Comparison of ENCODE assay signal across 23 mouse cellular contexts in genomic region chr14:30610304-30610703, GRCm38 (mm10). TPM values are rescaled to one million over a fixed set of nuclear protein-coding genes. Genes with fewer than 3 reads are reported as not detected.
DNase-seq lines count a peak whose midpoint lies in the region; ATAC-seq and TF ChIP-seq lines count a peak whose summit lies in the region.
"Had no signal": no experiment of that assay in that cellular context is flagged by ENCODE, and none has a peak within 500 bp of the region (broad histone marks: within the 10 kb centered on the region; RNA-seq: fewer than 3 reads in every experiment).

No protein-coding gene starts in this region.

- H3K4me2 ChIP-seq in heart, embryonic 12.5 days, result no peak overlapping the region
- H3K4me2 ChIP-seq: embryonic facial prominence, embryonic 12.5 days; forebrain, embryonic 13.5 days; heart, embryonic 11.5 days; hindbrain, embryonic 14.5 days had no signal

- ATAC-seq in heart, embryonic 12.5 days (ENCODE audit: insufficient number of reproducible peaks, low FRiP score), result no peak
- ATAC-seq: activated CD4-positive, CD25-positive, alpha-beta regulatory T cell, adult 4 months; forebrain, embryonic 13.5 days; Patski had no signal

- H3K9me3 ChIP-seq in heart, embryonic 12.5 days (replicated peaks), result no peaks in the 10 kb centered on the region
- H3K9me3 ChIP-seq: embryonic facial prominence, embryonic 12.5 days; forebrain, embryonic 13.5 days; hindbrain, embryonic 10.5 days had no signal

- DNase-seq in lung, adult 18-20 months, result peak; percentile 57 to 74
- no peak for DNase-seq in lung, postnatal 4 days
- DNase-seq in spleen, adult 2 months (ENCODE audit: low read depth in 1 of 2, low spot score in 2 of 2), result no peak
- DNase-seq in spleen, postnatal 36 days (ENCODE audit: low spot score in 2 of 2), result no peak
- peak; percentile 71 for DNase-seq in lung, postnatal 25 days (ENCODE audit: low spot score)
- no peak for DNase-seq in natural killer cell, adult 2 months (ENCODE audit: low spot score in 2 of 2)
- DNase-seq: adrenal gland, adult 2 months; adrenal gland, postnatal 25 days; cerebellum, adult 11 months; cerebellum, adult 8-10 months; cerebellum, postnatal 14 days; embryo, embryonic 11 days; gastrocnemius, postnatal 10 days had no signal

- H3K27ac ChIP-seq in spleen, adult 2 months (ENCODE audit: insufficient read depth, low read length), result peak overlapping the region; percentile 39; the same call in 1 of the 2 replicates
- H3K27ac ChIP-seq in heart, embryonic 12.5 days (ENCODE audit: poor library complexity, severe bottlenecking), result no peak overlapping the region
- H3K27ac ChIP-seq: embryonic facial prominence, embryonic 12.5 days; forebrain, embryonic 13.5 days; heart, adult 2 months; hindbrain, embryonic 14.5 days had no signal

- H3K9ac ChIP-seq in heart, embryonic 12.5 days, result no peak overlapping the region
- H3K9ac ChIP-seq: embryonic facial prominence, embryonic 12.5 days; forebrain, embryonic 13.5 days; hindbrain, embryonic 14.5 days had no signal

- H3K36me3 ChIP-seq in spleen, adult 2 months (ENCODE audit: control insufficient read depth, insufficient read depth, low read length), result peaks cover 9% of the 10 kb centered on the region
- H3K36me3 ChIP-seq in heart, embryonic 12.5 days, result peaks cover 19% of the 10 kb centered on the region

- TF ChIP-seq CTCF in spleen, adult 2 months (IDR thresholded peaks at IDR 0.05; ENCODE audit: extremely low read depth, insufficient read depth, insufficient read length, insufficient replicate concordance), result no peak

- no peaks in the 10 kb centered on the region for H3K27me3 ChIP-seq in spleen, adult 2 months (ENCODE audit: control insufficient read depth, insufficient read depth, low read length)
- H3K27me3 ChIP-seq in heart, embryonic 12.5 days (replicated peaks), result no peaks in the 10 kb centered on the region
- H3K27me3 ChIP-seq: CH12.LX; embryonic facial prominence, embryonic 12.5 days; forebrain, embryonic 13.5 days; Patski had no signal

- TF ChIP-seq POLR2A in spleen, adult 2 months (IDR thresholded peaks at IDR 0.05; ENCODE audit: low read depth, low read length), result no peak

- 90% methylated on average over 2 of the region's 2 CpGs for WGBS in spleen, adult 2 months
- WGBS in heart, embryonic 12.5 days, result 75% methylated on average over 2 of the region's 2 CpGs

- peaks cover 66% of the 10 kb centered on the region for H3K4me1 ChIP-seq in spleen, adult 2 months (ENCODE audit: control insufficient read depth, insufficient read depth, insufficient read length)
- H3K4me1 ChIP-seq in heart, embryonic 12.5 days (replicated peaks), result peaks cover 27% of the 10 kb centered on the region
- H3K4me1 ChIP-seq: embryonic facial prominence, embryonic 12.5 days; forebrain, embryonic 13.5 days had no signal

- H3K4me3 ChIP-seq in spleen, adult 2 months (ENCODE audit: extremely low read depth, insufficient read depth, insufficient read length), result no peak overlapping the region
- no peak overlapping the region for H3K4me3 ChIP-seq in heart, embryonic 12.5 days
- H3K4me3 ChIP-seq: embryonic facial prominence, embryonic 12.5 days; forebrain, embryonic 13.5 days; heart, adult 2 months; hindbrain, embryonic 10.5 days had no signal

RNA-seq across cellular contexts. Expression of gene Prkcd, which starts 15.7 kb away (rescaled TPM):
- polyA plus RNA-seq in spleen, adult 2 months (2012; rRNA removed), result 187 and 226 TPM in 2 replicates
- polyA plus RNA-seq in heart, embryonic 12.5 days (2016; fragmentation: Nextera tagmentation; extraction: Ambion mirVana), result 38.8 and 40.7 TPM in 2 replicates

RNA-seq across cellular contexts. Expression of gene Rft1, which starts 43.9 kb away (rescaled TPM):
- polyA plus RNA-seq in spleen, adult 2 months (2012; rRNA removed), result 8.5 and 8.6 TPM in 2 replicates
- polyA plus RNA-seq in heart, embryonic 12.5 days (2016; fragmentation: Nextera tagmentation; extraction: Ambion mirVana), result 12.1 and 12.3 TPM in 2 replicates

Comparison
In these comparisons a context has a peak if more than half of its experiments do, and no peak if none do; other contexts are left out.
1. DNase-seq: peak in lung, adult 18-20 months (2 of 2) and lung, postnatal 25 days (single experiment); none in lung, postnatal 4 days (0 of 2), spleen, adult 2 months (0 of 2), spleen, postnatal 36 days (0 of 2) and natural killer cell, adult 2 months (0 of 2).